Mouse (Mus musculus) mouse trophoblast stem cell (cell line): ENCODE results near the gene Dmbt1.
"Not testable (repeated sequence)": the region's sequence is repeated elsewhere in the genome, so short reads cannot be mapped to it uniquely, and the experiment has no call there.

ENCODE experiments used
- in situ Hi-C, 2 experiments: fragments of 300-500 bp; cut with MseI, MboI; formaldehyde crosslinking; loops; 2 replicates in 1 of 2; 3 replicates in 1 of 2; pipeline ENCODE4 v1.15.1; 2025

The Dmbt1 gene

DNA sequence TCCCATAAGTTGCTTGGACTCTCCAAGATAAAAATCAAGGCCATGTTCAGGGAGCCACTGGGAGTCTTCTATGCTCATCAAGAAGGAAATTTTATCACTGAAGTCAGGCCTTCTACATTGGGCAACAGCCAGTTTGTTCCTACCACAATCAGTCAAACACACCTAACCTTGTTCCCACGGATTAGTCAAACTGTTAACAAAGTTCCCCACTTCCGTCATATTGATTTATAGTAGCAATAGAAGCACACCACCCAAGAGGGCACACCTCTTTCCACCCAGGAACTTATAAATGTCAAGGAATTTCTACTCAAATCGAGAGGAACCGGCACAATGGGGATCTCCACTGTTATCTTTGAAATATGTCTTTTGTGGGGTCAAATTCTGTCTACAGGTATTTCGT, at the start of gene Dmbt1:
Gene Dmbt1, plus strand, starts transcription at position 299 of the 400 bp plus-strand sequence.
- in situ Hi-C loops: no loop called here

DNA sequence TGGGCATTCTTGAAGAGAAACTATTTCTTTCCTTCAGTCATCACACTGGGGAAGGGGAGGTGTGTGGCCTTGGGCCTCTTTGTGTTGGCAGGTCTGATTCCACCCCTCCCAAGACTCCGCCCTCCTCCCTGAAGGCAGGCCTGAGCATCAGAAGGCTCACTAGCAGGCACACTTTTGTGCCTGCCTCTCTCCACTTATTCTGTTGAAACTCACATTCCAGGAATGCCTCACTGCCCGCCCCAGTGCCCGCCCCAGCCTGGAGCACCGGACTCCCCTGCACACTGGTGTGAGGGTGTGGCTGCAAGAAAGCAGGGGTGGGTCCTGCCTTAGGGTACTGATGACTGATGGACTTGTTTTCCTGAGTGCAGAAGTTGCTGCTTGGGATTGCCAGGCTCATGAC, 49.5 kb upstream of the Dmbt1 start:
- in situ Hi-C loops: no loop called here

DNA sequence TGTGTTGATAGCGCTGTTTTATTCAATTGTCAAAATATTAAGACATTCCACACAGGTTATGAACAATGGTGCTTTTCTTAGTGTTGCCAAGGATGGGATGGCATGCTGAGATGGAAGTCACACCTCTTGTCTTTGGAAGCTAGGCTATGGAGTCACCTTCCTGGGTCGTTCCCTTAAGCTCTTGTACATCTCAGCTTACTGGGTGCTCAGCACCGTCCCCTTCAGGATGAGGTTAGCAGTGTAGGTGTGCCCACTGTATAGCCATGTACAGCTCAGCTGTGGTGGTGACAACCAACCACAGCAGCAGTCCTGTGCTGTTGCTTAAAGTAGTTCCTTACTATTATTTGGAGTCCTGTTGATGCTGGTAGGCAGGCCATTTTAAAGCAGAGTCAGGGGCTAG, 49.0 kb upstream of the Dmbt1 start:
- in situ Hi-C loops: no loop called here

DNA sequence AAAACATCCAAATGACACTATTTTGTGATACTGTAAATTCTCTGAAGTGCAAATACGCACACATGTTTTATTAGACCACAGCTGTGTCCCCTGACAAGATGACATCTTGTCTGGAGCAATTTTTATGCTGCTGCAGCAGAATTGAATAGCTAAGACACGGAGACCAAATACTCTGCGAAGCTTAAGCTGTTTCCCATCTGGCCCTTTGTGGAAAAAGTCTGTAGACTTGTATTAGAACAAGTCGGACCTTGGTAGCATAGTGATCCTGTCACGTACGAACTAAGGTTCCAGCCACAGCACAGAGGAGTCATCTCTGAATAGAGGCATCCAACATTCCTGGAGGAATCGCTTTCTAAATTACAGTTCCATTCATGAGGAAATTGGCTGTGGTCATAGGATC, 47.6 kb upstream of the Dmbt1 start:
- in situ Hi-C loops: no loop called here

DNA sequence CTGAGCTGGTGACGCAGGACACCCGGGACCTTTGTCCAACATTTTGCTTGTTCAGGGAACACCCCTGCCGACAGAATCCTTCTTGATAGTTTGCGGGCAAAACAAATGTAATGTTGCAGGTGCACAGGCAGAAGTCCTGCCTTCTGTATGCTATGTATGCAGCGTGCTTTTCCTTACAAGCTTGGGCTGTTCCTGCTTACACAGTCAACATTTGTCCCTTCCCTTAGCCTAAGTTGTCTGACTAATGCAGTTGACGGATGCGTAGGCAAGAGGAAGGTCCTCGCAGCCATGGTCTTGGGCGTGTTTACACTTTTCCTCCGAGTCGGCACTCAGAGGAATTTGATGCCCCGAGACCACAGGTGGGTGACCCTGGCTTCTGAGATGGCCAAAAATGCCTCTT, 46.7 kb upstream of the Dmbt1 start:
- in situ Hi-C loops: no loop called here

DNA sequence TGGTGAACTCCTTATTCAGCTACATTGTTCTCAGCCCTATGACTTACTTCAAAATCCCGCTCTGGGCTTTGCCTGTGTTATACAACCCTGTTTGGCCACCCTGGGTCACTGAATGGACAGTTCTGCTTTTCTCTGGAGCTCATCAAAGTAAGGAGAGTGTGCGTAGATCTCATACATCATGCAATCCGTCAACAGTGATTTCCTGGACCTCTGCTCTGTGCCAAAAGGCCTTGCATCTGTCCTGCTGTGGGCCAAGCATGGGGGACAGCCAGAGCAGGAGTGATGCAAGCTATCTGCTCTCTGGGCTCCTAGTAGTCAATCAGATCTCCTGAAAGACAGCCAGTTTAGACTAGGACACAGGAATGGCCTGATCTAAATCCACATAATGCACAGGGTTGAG, 46.1 kb upstream of the Dmbt1 start:
- in situ Hi-C loops: no loop called here

DNA sequence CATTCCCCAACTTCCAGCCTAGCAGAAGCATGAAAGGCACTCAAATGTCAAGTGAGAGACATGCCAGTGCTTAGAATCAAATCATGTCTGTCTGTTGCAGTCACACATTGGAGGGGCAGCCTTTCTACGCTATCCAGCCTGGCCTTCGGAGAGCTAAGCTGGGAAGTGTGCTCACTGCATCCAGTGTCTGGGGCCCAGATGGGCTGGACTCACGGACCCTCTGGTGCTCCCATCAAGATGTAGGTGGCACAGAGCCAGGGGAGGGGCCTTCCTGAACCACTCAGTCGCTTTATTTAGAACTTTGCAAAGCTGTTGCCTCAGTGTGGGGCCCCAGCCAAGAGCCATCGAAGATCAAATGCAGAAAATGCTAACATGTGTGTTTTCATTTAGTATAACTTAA, 43.7 kb upstream of the Dmbt1 start:
- in situ Hi-C loops: no loop called here

DNA sequence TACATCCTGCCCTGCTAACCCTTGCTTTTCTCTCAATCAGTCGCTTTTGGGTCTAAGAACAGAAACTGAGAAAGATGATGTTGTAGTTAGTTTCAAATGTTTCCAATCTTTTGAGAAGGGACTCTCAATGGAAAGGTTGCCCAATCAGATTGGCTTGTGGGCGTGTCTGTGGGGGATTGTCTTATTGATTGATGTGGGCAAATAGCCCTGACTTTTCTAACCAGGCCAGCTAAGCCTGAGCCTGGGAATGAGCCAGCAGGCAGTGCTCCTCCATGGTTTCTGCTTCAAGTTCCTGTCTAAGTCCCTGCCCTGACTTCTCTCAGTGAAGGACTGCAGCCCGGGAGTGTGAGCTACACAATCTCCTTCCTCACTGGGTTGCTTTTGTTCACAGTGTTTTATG, 42.5 kb upstream of the Dmbt1 start:
- in situ Hi-C loops: no loop called here

DNA sequence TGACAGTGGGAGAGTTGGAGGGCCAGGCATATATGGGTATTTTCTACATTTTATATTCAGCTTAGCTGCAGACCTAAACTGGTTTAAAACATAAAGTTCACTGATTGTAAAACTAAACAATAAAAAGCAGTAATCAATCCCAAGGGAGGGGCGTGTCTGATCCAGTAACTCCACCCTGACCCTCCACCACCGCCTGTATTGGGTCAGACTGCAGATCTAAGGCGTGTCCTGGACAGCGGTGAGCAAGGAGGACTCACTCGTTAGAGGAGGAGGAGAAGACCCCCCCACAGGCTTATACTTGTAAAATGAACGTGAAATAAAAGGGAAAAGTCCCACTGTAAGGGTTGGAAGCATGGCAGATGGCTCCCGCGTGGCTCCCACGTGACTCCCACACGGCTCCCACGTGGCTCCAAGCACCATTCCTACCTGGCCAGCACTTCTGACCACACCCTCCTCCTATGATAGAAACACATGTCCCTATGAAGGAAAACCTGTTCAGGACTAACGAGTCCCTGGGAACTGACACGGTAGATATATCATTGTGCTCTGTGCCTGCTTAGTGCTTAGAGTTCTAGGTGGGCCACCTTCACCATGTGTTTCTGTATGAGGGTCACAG, 40.6 kb upstream of the Dmbt1 start:
- in situ Hi-C loops: no loop called here

DNA sequence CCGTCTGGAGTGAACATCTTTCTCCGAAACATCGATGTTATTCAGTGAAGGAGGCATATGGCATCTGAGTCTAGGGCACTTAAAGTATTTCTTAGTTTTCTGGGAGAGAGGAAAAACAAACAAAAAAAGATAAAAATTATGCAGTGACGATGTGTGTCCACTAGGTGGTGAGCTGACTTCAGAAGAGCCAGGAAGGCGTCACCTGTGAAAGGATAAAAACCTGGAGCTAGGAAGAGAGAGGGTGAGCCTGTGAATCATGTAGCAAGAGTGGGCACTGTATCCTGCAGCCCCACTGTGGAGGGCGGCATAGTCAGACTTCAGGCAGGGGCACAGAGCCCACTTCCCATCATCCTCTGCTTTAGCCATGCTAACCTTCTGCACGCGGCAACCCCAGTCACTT, 37.9 kb upstream of the Dmbt1 start:
- in situ Hi-C loops: no loop called here

DNA sequence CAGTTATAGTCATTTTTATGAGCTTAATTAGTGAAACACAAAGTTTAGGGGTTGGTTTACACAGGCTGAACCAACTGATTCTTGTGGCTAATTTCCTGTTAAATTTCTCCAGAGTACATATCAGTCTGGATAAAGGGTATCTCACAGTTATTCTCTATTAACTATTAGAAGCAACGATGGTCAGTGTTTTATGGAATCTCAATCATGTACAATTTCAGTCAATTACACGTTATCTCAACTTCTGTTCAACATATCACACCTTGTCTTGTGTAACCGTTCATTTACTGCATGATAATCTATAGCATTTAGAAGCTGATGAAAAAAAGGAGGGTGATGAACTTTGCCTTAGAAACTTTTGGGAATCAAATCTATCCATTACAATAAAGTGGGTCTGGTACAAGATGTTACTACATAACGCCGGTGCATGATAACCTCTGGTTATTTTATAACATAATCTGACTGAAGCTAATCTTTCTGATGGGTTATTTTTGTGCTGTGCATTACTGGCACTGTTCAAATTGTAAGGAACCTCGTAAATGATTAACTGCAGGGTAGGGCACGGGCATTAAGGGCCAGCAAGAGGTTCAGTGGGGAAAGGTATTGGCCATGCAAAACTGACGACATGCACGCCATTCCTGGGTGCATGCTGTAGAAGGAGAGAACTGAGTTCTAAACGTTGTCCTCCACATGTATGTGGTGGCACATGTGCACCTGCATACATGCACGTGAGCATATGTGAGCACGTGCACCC, 29.7 kb upstream of the Dmbt1 start:
- in situ Hi-C loops: no loop called here

DNA sequence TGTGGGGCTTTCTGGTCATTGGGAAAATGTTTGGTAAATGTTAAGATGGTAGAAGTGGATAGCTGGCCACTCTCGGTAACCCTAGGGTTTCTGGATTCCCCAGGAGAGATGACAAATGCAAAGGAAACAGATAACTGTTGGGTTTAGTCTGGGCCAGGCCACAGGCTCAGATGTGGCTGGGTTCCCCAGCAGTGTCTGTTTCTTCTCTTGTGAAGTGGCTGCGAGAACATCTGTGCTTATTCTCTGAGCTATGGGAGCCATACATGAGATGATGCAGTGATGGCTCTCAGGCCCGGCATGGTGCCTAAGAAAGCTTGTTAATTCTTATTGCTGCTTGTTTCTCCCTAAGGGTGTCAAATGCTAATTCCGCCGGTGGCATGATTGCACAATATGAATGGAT, 27.8 kb upstream of the Dmbt1 start:
- in situ Hi-C loops: no loop called here

DNA sequence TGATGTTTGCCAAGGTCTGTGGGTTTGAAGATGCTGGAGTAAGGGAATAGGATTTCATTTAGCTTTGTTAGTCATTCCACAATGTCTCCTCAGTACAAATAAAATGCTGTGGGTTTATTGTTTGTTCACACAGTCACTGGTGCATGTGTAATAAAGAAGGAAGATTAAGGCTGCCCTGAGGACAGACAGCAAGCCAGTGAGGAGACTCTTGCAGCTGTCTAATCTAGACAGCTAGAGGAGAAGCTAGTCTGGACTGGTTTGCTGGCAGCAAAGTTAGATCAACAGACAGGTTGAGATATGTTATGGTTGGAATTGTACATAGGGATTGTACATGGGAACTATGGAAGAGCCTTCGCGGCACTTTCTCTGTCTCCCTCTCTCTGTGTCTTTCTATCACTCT, 24.6 kb upstream of the Dmbt1 start:
- in situ Hi-C loops: no loop called here

DNA sequence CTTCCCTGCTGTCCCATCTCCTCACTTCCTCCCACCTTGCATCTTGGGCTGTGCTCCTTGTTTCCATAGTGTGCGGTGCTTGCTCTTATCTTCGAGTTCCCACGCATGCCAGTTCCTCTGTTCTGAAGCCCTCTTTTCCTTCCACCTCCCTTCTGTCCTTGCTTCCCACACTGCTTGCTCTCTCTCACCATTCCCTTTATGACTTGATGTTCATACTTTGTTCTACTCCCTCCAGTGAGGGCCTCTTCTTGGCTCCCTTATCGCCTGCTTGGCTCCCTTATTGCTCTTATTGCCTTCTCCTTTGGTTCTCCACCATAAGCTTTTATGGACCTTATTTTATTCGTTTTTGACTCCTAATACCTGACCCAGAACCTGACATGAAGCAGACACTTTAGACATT, 22.7 kb upstream of the Dmbt1 start:
- in situ Hi-C loops: no loop called here

DNA sequence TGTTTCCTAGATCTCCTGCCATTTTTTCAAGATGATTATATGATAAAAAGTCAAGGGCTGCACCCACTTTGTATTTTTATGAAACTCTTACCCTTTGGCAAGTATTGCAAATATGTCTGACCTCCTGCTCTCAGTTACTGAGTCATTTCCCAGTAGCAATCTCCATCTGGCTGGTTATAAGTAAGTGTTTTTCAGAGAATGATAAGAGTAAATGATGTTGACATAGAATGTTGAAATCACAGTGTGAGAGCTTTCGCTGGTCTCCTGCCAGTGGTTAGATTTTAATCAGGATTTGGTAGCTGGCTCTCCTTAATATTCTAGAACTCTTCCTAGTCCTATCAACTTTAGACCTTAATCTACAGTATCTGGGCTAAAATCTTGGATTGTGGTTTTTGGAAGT, 20.0 kb upstream of the Dmbt1 start:
- in situ Hi-C loops: no loop called here

DNA sequence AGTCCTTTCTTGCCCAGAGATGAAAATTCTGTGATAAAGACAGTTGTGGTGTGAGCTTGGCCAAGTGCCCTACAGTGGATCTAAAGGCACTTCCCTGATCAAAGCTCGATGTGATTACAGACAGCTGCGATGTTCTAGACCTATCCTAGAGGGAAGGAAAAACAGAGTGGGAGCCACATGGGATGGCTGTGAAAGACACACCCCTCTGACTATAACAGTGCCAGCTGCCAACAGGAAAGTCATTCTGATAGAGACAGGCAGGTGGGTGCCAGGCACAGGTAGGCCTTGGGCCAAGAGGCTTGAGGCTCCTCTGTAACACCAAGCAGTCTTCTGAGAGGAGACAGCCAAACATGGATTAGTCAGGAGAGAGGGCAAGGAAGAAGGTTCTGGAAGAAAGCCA, 12.7 kb upstream of the Dmbt1 start:
- in situ Hi-C loops: no loop called here

DNA sequence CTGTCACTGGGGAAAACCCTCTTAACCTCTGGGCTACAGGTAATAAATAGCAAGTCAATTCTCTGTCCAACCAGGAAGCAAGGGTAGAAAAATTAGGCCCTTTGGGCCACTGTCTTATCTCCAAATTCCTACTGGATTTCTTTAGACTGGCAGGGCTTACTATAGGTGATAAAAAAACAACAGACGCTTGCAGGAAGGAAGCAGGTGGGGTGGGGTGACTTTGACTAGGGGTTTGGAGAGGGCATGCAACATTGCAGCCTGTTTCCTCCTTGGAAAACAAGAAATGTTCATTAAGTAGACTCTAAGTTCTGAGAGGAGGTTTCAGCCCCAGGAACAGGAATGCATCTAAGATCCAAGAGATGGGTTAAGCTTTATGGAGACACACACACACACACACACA, 7.0 kb upstream of the Dmbt1 start:
- in situ Hi-C loops: no loop called here

DNA sequence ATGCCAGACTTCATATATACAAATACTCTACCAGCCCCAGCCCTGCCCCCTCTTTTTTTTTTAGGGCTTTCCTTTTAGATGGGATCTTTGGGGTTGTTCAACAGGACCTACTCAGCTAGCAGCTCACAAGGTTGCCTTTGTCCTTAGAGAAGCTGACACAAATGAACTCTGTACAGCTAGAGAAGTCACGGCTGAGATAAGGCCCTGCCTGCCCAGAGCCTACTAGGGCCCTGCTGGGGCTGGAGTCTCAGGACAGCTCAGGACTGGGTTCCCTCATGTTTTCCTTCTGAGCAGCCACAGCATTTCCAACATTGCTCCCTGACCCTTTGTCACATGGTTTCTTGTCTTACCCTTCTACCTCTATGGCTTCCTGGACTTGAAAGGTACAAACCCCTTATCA, 4.3 kb upstream of the Dmbt1 start:
- in situ Hi-C loops: no loop called here

DNA sequence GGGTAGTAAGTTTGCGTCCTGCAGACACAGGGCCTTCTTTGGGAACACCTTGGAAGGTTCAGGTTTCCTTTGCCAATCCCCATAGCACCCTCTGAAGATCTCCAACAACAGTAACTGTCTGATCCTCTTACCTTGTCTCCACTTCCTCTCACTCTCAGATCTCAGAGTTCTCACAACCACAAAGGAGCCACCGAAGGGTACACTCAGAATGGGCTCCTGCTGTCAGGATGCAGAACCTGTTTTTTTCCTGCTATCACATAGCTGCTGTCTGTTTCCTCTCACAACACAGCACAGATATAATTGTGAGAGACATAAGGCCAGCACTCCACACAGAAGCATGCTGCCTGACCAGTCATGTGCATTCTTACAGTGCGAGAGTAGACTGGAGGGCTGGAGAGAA, 4.5 kb downstream of the Dmbt1 start:
- in situ Hi-C loops: no loop called here

DNA sequence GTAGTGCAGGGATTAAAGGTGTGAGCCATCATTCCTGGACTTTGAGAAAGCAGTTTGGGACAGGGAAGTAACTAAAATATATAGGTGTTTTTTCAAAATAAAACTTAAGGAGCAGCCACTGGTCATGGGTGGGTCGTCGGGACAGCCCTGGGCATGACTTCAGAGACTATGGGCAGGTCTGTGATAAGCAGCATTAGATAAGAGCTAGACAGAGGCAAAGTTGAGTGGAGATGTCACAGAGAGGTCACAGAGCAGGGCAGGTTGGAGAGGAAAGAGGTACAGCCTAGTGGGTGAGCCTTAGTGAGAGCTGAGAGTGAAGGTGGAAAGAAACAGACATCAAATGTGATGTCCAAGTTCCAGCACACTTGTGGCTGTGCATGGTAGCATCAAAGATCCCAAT, 5.2 kb downstream of the Dmbt1 start:
- in situ Hi-C loops: no loop called here

DNA sequence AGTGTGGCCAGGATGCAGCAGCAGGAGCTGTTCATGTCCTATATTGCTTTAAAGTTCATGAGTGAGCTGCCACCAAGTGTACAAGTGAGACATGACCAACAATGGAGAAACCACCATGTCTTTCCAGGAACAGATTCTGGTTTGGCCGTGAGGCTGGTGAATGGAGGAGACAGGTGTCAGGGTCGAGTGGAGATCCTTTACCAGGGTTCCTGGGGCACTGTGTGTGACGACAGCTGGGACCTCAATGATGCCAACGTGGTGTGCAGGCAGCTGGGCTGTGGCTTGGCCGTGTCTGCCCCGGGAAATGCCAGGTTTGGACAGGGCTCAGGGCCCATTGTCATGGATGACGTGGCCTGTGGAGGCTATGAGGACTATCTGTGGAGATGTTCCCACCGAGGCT, 8.9 kb downstream of the Dmbt1 start:
- in situ Hi-C loops: not testable (repeated sequence)

DNA sequence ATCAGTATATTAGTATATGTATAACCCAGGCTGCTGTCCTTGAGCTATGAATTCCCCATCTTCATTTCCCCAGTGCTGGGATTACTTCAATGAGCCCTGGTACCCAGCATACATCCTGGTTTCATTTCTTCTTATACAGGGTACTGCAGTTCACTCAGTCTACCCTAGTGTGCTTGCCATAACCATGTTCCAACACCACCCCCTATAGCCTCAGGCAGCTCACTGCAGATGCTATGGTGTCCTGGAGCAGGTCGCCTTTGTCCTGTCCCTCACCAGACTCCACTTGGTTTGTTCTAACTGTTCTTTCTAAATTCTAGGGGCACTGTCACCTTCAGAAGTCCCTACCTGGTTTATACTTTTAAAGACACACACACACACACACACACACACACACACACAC, 10.8 kb downstream of the Dmbt1 start:
- in situ Hi-C loops: no loop called here

DNA sequence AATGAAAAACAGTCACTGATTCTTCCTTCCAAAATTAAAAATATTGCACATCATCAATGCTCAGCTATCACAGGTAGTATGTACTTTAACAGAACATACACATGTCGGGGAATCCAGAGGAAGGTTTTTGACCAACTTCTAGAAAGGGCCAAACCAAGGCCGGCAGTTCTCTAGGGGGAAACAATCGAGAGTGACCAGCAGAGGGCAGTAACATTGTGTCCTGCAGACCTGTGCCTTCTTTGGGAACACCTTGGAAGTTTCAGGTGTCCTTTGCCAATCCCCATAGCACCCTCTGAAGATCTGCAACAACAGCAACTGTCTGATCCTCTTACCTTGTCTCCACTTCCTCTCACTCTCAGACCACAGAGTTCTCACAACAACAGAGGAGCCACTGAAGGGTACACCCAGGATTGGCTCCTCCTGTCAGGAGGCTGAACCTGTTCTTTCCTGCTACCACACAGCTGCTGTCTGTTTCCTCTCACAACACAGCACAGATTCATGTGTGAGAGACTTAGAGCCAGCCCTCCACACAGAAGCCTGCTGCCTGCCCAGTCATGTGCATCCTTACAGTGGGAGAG, 13.5 kb downstream of the Dmbt1 start:
- in situ Hi-C loops: not testable (repeated sequence)
